Mouse (Mus musculus) spleen, adult 2 months (tissue): ENCODE results near the gene Kcnk4. TPM values are rescaled to one million over a fixed set of nuclear protein-coding genes. Genes with fewer than 3 reads are reported as not detected.

ENCODE experiments used
- DNase-seq, 2 experiments: peaks; one replicate each; pipeline versions ENCODE4 v3.0.0 to v3.0.0-alpha.2; 2012 to 2021; ENCODE audit warnings: low spot score in 2 of 2, low read depth in 1 of 2
- H3K27ac ChIP-seq: fragments of 200-500 bp; 2 replicates; pipeline ENCODE4 v1.5.1; 2012; ENCODE audit warnings: low read length, inconsistent platforms; ENCODE audit not compliant: insufficient read depth
- H3K27me3 ChIP-seq: fragments of 200-500 bp; 2 replicates; pipeline ENCODE4 v1.6.1; 2012; ENCODE audit warnings: mild to moderate bottlenecking, moderate library complexity, low read length, inconsistent platforms; ENCODE audit not compliant: control insufficient read depth, insufficient read depth
- H3K36me3 ChIP-seq: fragments of 200-500 bp; 2 replicates; pipeline ENCODE4 v1.6.1; 2012; ENCODE audit warnings: mild to moderate bottlenecking, low read length, inconsistent platforms; ENCODE audit not compliant: control insufficient read depth, insufficient read depth
- H3K4me1 ChIP-seq: fragments of 200-500 bp; 2 replicates; pipeline ENCODE4 v1.6.1; 2011; ENCODE audit warnings: inconsistent platforms; ENCODE audit not compliant: control insufficient read depth, insufficient read depth, insufficient read length
- H3K4me3 ChIP-seq: fragments of 200-500 bp; 2 replicates; pipeline ENCODE4 v1.5.1; 2011; ENCODE audit warnings: mild to moderate bottlenecking, inconsistent platforms; ENCODE audit not compliant: insufficient read depth, insufficient read length; ENCODE audit errors: extremely low read depth
- CTCF ChIP-seq: fragments of 200-500 bp; IDR thresholded peaks from 2 replicates; pipeline ENCODE4 v1.5.1; 2011; ENCODE audit warnings: mild to moderate bottlenecking, inconsistent platforms; ENCODE audit not compliant: insufficient read depth, insufficient read length, insufficient replicate concordance; ENCODE audit errors: extremely low read depth
- POLR2A ChIP-seq: fragments of 200-500 bp; IDR thresholded peaks from 2 replicates; pipeline ENCODE4 v1.6.1; 2011; ENCODE audit warnings: low read depth, low read length, inconsistent platforms
- WGBS: fragments of 180-500 bp; shearing (Covaris S2); methylation state at CpG from one replicate; pipeline ENCODE4 v1.1.7; 2018; 5-methylcytosine and 5-hydroxymethylcytosine counted together
- polyA plus RNA-seq: library from polyadenylated mRNA; depleted of rRNA; stranded (reverse); fragments of >200 nt; gene quantifications from 2 replicates; pipeline ENCODE4 v1.2.3, GENCODE M21; 2012

Gene Kcnk4
- polyA plus RNA-seq, 1 experiment: 0.11 TPM

GRCm38 (mm10) chr19:6950613-6951153 is 16.4 kb upstream of the Kcnk4 start:
- Histone ChIP-seq H3K36me3 (peaks cover 1% of the 10 kb centered on the region; the same call in 1 of the 2 replicates), H3K4me1 (peaks cover 11% of the 10 kb centered on the region; the same call in 1 of the 2 replicates), H3K27ac (peak overlapping the region; percentile 77), H3K27me3 (no peaks in the 10 kb centered on the region), H3K4me3 (peak overlapping the region; percentile 86)
- no peak; the same call in 1 of the 2 replicates for TF ChIP-seq POLR2A
- TF ChIP-seq CTCF: no peak
- 1% methylated on average over 28 of the region's 28 CpGs for WGBS
- DNase-seq: no peak

- peaks cover 6% of the 10 kb centered on the region; the same call in 1 of the 2 replicates for H3K4me1 ChIP-seq
- H3K27ac ChIP-seq: no peak overlapping the region
- no peak for TF ChIP-seq POLR2A
- peaks cover 1% of the 10 kb centered on the region; the same call in 1 of the 2 replicates for H3K36me3 ChIP-seq
- DNase-seq: no peak
- H3K4me3 ChIP-seq: no peak overlapping the region
- H3K27me3 ChIP-seq: no peaks in the 10 kb centered on the region
- WGBS: 85% methylated on average over 5 of the region's 5 CpGs
Measured at GRCm38 (mm10) chr19:6949951-6950350, 15.6 kb upstream of the Kcnk4 start.

- Histone ChIP-seq H3K27ac (no peak overlapping the region), H3K4me3 (no peak overlapping the region), H3K27me3 (no peaks in the 10 kb centered on the region), H3K36me3 (no peaks in the 10 kb centered on the region), H3K4me1 (peaks cover 5% of the 10 kb centered on the region; the same call in 1 of the 2 replicates)
- no peak for DNase-seq
- 96% methylated on average over 5 of the region's 5 CpGs for WGBS
- no peak for TF ChIP-seq POLR2A
- no peak for TF ChIP-seq CTCF
Measured at GRCm38 (mm10) chr19:6949532-6949931, 15.2 kb upstream of the Kcnk4 start.

- Histone ChIP-seq H3K27me3 (no peaks in the 10 kb centered on the region), H3K27ac (no peak overlapping the region), H3K4me3 (no peak overlapping the region), H3K36me3 (no peaks in the 10 kb centered on the region), H3K4me1 (peaks cover 5% of the 10 kb centered on the region; the same call in 1 of the 2 replicates)
- DNase-seq: no peak
- WGBS: 84% methylated on average over 4 of the region's 4 CpGs
- TF ChIP-seq CTCF (no peak), POLR2A (no peak)
Measured at GRCm38 (mm10) chr19:6948186-6948585, 13.9 kb upstream of the Kcnk4 start.

- Histone ChIP-seq H3K4me3 (no peak overlapping the region), H3K4me1 (peaks cover 5% of the 10 kb centered on the region; the same call in 1 of the 2 replicates), H3K27me3 (no peaks in the 10 kb centered on the region), H3K27ac (no peak overlapping the region), H3K36me3 (no peaks in the 10 kb centered on the region)
- DNase-seq: no peak
- 76% methylated on average over 4 of the region's 4 CpGs for whole genome bisulfite sequencing
- TF ChIP-seq CTCF: no peak
- TF ChIP-seq POLR2A: no peak
Measured at GRCm38 (mm10) chr19:6947742-6948141, 13.4 kb upstream of the Kcnk4 start.

GRCm38 (mm10) chr19:6943709-6944108 is 9.4 kb upstream of the Kcnk4 start:
- Histone ChIP-seq H3K4me1 (peaks cover 2% of the 10 kb centered on the region), H3K27me3 (no peaks in the 10 kb centered on the region), H3K36me3 (no peaks in the 10 kb centered on the region), H3K27ac (no peak overlapping the region), H3K4me3 (no peak overlapping the region)
- no peak for DNase-seq
- TF ChIP-seq CTCF (no peak), POLR2A (no peak)
- 96% methylated on average over 6 of the region's 6 CpGs for WGBS

- Histone ChIP-seq H3K36me3 (no peaks in the 10 kb centered on the region), H3K27me3 (no peaks in the 10 kb centered on the region), H3K4me1 (peaks cover 2% of the 10 kb centered on the region), H3K4me3 (peak overlapping the region; percentile 47; the same call in 1 of the 2 replicates), H3K27ac (0 out of 2 replicates have a peak overlapping the region, but pooled peaks have one; percentile 15)
- TF ChIP-seq CTCF (no peak), POLR2A (no peak)
- DNase-seq: no peak
- 46% methylated on average over 5 of the region's 5 CpGs for WGBS
Measured at GRCm38 (mm10) chr19:6942764-6943163, 8.4 kb upstream of the Kcnk4 start.
